Mouse (Mus musculus) cerebellum, postnatal 4 days (tissue): Measurements from ENCODE around the gene Ezh1.

ENCODE experiments used
- DNase-seq, 2 experiments: peaks; one replicate each; pipeline ENCODE4 v3.0.0; 2022; ENCODE audit warnings: low spot score in 2 of 2, mixed read lengths in 1 of 2

Ezh1 gene

DNA sequence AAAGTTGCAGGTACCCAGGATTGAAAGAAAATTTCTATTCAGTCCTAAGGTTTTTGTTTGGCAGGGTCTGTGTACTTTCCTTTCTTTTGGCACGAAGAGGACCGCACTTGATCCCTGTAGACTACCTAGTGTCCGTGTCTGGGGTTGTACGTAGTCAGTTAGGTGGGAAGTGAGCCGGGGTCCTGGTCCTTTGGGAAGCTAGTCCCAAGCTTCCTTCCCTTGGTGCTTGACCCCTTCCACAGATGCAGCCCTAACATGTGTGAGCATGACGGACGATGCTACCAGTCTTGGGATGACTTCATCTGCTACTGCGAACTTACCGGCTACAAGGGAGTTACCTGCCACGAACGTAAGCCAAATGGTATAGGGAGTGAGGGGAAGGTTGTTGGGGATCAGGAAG is 44.3 kb downstream of the Ezh1 start:
- DNase-seq: no peak

DNA sequence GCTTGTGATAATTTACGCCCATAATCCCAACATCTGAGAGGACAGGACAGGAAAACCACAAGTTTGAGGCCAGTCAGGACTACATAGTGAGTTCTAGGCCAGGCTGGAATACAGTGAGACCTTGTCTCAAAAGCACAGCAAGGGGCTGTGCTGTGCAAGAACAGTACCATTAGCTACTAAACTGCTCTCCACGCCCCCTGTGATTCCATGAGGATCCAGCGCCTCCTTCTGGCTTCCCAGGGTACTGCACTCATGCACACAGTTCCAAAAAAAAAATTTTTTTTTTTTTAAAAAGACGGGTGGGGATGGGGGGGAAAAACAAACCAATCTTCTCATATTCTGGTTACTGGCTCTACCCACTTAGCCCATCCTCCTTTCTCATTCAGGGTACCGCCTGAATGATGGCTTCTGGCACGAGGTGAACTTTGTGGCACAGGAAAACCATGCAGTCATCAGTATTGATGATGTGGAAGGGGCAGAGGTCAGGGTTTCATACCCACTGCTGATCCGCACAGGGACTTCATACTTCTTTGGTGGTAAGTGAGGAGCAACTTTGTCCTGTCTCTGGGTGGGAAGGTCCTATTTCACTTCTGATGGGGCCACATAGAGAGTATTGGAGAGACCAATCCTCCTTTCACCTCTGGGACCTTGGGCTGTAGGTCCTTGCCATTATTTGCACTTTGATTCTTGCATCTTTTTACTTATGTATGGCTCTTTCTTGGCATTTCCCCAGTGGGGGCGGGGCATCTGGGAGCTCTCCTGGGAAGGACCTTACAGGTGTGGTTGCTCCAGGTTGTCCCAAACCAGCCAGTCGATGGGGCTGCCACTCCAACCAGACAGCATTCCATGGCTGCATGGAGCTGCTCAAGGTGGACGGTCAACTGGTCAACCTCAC is 45.2 kb downstream of the Ezh1 start:
- peak; percentile 62 to 76 for DNase-seq

DNA sequence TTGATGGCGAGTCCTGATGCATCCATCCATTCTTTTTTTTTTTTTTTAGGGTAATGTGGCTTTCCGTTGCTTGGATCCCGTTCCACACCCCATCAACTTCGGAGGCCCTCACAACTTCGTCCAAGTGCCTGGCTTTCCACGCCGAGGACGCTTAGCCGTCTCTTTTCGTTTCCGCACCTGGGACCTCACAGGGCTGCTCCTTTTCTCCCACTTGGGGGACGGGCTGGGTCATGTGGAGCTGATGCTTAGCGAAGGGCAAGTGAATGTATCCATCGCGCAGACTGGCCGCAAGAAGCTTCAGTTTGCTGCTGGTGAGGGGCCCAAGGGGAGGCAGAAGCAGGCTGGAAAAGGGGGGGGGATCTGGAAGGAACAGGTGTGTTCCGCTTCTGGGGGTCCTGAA is 46.0 kb downstream of the Ezh1 start:
- DNase-seq: no peak

DNA sequence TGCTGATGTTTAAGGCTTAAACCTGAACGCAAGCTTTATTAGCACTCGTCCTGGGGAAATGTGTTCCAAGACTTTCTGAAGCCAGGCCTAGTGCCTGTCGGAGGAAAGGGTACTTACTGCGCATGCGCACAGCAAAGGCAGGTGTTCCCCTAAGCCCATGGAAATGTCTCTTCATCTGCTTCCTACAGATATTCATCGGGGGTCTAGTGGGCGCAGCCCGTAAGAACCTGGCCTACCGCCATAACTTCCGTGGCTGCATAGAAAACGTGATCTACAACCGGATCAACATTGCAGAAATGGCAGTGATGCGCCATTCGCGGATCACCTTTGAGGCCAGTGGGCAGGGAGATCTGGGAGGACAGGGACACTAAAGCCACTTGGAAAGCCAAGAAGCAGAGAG is 47.0 kb downstream of the Ezh1 start:
- DNase-seq: no peak

DNA sequence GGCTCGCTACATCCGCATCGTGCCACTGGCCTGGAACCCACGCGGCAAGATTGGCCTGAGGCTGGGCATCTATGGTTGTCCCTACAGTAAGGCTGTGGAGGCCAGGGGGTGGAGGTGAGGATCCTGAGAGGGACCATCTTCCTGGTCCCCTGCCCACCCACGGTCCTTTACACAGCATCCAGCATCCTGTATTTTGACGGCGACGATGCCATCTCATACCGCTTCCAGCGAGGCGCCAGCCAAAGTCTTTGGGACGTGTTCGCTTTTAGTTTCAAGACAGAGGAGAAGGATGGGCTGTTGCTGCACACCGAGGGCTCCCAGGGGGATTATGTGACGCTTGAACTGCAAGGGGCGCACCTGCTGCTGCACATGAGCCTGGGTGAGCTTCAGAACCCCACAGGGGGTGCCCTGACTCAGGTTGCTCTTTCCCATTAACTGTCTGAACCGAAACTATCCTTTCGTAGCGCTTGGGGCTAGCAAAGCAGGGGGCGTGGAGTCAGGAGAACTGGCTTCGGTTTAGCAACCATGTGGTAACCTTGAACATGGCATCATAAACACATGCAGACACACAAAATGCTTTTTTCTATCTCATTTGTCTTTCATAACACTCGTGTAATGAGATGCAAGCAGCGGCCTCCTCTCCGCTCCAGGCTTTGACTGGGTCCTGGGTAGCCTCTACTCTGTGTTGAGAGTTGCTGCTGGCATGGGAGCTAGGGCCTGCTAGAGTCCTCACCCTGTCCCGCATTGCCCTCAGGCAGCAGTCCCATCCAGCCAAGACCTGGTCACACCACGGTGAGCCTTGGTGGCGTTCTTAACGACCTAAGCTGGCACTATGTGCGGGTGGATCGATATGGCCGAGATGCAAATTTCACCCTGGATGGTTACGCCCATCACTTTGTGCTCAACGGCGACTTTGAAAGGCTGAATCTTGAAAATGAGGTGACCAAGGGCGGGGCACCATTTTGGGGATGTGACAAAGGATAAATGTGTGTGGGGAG is 47.9 kb downstream of the Ezh1 start:
- no peak for DNase-seq

DNA sequence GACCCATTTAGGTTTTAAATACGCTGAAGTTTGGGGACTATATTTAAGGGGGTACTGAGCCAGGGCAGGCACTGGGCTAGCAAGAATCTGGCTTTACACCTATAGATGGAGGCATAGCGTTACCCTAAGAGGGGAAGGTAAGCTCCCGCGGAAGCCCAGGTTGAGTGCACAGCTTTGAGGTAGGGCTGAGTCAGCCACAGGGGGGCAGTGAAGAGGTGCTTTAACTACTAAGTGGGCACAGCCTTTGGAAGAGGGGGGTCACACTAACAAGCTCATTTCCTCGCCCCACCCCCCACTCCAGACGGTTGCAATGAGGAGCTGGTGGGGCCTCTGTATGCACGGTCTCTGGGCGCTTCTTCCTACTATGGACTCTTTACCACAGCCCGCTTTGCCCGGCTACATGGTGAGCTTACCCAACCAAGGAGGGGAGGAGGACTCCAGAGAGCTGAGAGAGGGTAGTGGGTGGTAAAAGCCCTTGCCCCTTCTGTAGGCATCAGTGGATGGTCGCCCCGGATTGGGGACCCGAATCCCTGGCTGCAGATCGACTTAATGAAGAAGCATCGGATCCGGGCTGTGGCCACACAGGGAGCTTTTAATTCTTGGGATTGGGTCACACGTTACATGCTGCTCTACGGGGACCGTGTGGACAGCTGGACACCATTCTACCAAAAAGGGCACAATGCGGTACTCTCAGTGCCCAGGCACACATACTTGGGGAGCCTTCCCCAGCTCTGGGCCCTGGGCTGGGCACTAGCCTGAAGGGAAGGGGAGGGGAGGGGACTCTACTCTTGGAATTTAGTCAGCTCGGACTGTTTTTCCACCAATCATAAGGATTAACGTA is 49.1 kb downstream of the Ezh1 start:
- peak in 1 of 2 experiments; percentile 80 for DNase-seq

DNA sequence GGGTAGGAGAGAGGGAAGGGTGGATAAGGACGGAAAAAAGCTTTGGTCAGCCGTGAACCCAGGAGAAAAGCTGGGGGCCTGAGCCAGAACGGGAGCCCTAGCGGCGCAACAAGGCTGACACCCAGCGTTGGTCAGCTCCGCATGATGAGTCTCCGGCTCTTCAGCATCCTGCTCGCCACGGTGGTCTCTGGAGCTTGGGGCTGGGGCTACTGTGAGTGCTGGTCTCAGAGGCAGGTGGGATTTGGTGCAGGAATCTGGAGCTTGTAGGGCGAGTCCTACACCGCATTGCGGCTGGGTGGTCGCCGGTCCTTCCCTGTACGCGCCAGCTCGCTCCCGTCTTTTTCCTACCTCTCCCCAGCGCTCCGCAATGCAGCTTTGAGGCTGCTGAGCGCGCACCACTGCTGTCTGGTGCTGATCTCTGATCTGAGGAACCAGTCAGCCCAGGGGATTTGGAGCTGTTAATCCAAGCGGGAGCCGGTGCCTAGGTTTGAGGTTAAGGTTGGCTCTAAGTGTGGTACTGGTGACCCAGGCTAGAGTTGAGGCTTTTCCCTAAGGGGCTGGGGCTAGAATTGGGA is 50.1 kb downstream of the Ezh1 start:
- no peak for DNase-seq

DNA sequence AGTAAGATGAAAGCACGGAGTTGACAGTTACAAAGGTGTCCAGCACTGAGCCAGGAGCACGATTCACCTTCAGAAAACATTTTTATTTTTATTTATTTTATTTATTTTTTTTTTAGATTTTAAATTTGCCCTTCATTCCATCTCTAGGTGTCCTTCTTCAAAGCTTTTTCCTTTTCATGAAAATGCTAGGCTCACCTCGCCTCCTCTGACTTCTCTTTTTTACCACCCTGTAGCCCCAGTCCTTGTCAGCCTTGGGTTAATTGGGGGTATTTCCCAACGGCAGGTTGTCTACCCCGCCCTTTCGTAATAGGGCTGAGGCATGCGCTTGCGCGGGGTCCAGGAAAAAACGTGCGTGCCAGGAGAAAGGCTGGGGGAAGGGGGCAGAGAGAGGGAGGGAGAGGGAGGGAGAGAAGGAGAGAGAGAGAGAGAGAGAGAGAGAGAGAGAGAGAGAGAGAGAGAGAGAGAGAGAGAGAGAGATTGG is 50.6 kb downstream of the Ezh1 start:
- no peak for DNase-seq

DNA sequence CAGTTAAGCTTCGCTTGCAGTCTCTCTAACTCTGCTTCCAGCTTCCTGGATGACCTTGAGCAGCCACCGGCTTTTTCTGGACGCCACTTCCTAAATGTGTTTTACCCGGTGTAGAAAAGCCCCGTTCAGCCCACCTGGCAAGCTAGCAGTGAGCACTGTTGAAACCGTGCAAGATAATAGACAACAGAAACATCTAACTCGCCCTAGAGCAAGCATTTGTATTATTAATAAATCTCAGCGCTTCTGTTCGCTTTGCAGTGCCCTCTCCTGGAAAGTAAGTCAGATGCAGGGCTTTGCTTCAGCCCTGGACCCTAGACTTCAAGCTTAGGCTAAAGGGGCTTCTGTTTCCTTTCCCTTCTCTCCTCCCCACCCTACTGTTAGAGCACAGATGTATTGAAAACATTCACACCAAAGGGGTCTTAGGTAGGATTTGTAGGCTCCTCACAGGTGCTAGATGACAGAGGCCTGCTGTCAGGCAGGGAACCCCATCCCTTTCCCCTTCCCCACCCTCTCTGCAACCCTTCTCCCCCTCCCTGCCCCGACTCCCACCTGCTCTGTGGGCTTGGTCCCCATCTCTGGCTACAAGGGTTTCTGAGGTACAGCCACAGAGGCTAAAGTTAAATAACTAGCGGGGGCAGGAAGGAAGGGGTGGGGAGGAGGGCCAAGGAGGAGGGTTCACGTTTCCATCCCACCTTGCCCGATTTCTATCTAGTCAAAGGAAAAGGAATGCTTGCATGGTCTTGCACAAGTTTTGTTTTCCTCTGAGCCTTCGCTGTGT is 51.2 kb downstream of the Ezh1 start, which contains the start of gene Ccr10:
TSS of gene Ccr10 (minus strand) at position 593 of the 778 bp plus-strand sequence.
- no peak for DNase-seq

DNA sequence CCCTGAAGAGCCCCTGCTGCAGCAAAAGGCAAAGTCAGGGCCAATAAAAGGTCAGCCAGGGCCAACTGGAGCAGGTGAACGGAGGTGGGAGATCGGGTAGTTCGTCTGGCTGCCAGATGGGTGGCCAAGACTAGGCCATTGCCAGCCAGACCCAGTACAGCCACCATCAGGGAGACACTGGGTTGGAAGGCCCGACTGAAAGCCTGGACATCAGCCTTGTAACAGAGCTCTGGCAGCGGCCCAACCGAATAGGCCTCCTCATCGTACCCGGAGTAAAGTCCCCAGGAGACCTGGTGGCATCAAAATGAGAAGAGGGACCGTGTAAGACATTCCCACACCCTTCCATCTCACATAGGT is 51.9 kb downstream of the Ezh1 start:
- no peak for DNase-seq

DNA sequence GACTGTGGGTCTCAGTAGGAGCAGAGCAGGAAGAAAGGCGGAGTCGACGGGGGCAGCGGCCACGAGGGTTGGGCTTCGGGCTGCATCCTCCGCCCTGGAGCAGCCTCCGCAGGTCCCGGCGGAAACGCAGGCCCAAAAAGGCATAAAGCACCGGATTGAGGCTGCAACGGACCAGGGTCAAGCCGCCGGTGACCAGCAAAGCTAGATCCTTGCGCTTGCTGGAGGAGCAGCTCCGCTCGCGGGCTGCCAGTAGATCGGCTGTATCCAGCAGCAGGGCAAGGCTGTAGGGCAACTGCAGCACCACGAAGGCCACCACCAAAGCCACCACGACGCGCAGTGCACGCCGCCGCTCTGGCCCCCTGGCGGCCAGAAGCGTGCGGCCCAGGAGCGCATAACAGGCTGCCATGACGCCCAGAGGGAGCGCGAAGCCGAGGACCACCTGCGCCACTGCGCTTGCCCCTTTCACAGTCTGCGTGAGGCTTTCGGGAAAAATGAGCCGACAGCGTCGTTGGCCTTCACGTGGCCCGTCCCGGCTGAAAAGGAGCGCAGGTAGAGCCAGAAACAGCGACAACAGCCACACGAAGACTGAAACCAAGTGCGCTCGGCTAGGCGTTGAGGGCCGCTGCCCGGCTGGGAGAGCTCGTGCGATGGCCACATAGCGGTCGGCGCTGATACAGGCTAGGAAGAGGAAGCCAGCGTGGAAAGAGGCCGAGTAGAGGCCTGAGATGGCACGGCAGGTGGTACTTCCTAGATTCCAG is 52.5 kb downstream of the Ezh1 start:
- peak in 1 of 2 experiments; percentile 77 for DNase-seq

DNA sequence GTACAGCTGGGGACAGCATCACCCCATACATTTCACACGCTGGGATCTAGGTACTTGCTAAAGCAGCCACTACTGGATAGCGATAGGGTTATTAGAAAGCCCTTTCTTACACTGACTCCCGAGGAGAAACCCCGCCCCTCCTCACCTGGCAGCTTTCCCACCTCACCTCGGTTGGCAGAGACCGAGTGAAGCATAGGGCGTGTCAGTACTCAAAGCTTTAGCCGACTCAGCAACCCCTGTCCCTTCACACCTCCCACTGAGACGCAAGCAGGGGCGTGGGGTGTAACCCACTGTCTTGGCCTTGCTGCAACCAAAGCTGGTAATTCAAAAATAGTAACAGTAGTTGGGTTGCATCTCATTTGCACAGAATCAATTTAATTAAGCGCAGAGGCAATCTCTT is 53.2 kb downstream of the Ezh1 start:
- no peak for DNase-seq

DNA sequence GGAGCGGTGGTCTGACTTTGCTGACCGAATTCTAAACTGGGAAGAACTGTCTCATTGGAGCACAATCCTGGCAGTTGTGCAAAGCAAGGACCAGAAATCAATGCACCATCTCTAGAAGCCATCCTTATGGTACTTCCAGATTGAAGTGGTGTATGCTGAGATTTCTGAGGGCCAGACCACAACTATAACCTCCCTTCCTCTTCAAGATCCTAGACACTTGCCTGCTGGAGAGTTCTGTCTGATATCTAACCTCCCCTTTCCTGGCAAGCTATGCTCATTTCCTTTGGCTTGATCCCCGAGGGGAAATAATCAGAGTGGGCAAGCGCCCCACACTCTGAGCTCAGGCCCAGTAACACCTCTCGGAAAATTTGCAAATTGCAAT is 53.8 kb downstream of the Ezh1 start:
- no peak for DNase-seq

DNA sequence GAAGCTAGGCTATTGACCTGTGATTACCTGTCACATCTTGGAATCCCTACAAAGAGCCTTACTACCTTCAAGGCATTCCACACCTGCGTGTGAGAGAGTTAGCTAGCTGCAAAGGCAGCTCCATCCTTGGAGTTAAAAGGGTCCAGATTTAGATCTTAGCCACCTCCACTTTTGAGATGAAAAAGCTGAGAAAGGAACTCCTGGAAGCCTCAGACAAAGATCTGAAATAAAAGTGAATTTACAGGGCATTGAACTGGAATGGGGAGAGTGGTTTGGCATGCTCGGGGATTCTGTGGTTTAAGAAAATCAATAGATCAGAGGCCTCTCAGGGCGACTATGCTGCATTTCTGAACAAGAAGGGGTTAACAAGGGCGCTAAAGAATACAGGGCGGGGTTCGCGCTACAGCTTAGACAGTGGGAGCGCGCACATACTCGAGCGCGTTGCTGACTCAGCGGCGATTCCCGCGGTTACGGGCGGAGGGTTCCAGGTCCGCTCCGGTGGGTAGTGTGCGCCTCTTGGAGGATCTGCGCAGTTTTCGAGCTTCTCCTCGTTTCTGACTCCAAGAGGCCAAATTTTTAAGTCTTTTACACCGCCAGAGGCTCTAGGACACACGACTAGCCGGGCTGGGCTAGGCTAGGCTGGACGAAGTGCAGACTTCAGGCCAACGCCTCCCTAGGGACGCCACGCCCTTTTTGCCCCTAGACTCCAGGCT is 54.4 kb downstream of the Ezh1 start:
- no peak for DNase-seq

DNA sequence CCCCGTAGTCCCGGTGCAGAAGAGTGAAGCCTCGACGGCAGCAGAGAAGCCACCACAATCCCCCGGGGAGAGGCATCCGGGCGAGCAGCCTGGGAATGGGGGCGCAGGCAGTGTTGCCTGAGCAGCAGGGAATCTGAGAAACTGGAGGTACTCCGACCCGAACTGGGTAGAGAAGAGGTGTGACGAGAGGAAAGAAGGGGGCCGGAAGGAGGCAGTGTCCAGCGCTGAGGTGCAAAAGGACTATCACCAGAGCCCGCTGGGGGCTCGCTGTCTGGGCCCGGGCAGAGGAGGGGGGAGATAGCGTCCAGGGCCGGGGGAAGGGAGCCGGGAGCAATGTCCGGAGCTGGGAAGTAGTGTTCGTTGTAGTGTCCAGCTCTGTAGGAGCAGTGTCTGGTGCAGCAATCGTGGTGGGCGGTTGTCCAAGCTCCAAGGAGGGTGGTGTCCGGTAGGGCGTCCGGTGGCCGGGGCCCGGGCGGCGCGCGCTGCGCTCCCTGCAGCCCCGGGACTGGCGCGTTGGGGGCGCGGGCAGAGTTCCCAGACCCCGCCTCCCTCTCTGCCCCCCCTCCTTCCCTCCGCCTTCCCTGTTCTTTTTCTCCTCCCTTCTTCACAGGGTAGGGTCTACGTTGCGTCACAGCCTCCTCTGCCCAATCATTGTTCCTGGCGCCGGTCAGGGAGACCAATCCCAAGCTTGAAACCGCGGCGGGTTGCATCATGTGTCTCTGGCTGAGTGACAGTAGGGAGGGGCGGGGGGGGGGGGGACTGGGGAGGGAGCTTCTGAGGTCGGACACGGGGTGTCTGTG is 55.3 kb downstream of the Ezh1 start, which contains the start of gene Plekhh3:
TSS of gene Plekhh3 (minus strand) at position 541 of the 800 bp plus-strand sequence.
- peak; percentile 79 to 89 for DNase-seq

DNA sequence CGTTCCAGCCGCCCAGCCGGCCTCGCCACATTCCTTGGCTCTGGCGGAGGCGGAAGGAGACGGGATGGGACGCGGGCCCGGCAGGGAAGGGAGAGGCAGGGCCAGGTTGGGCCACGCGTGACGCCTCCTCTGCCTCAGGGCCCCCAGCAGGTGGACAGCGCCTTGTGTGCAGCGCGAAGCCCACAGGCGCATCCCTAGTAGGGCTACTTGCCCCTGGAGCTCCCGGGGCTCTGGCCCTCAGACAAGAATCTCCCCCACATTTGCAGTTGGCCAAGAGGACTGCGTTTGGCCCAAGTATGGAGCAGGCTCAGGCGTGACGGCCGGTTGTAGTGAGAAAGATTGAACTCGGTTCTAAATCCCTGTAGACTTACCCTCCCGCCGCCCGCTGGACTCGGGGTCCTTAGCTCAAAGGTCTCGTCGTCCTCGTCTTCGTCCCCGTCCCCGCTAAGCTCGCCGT is 55.9 kb downstream of the Ezh1 start, which contains the start of gene Cntnap1:
TSS of gene Cntnap1 (plus strand) at position 170 of the 457 bp plus-strand sequence.
- DNase-seq: no peak

DNA sequence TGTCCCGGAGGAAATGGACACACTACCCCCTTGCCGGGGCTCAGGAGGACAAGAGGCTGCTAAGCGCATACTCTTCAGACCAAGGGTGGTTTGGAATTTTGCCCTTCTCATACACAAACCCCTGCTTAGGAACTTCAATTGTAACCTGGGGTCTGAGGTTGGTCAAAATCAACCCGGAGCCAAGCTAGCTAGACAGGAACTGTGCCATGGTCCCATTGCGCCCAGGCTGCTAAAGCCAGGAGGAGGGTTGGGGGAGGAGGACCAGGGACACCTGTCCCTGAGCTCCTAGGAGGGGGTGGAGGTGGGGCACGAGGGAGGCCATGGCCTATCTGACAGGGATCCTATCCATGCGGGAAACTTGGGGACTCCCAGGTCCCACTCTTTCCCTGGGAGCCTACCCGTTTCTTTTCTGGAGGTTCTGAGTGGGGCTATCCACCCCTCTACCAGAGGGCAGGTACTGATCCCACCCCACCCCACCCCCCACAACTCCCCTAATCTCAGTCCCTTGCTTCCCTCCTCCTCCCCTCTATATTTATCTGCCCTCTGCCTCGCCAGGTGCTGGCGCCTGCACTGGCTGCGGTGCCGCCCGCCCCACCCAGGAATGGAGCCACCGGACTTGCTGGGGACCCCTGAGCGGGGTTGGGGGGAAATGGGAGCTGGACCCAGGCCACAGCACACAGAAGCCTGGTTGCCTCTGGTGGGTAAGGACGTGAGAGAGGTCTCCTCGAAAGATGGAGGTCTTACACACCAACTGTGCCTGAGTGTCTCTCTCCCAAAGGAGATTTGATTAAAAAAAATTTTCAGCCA is 56.8 kb downstream of the Ezh1 start:
- DNase-seq: no peak
